Mouse (Mus musculus) urinary bladder, postnatal 0 days (tissue): ENCODE data around the gene Zfp82. TPM values are rescaled to one million over a fixed set of nuclear protein-coding genes. Genes with fewer than 3 reads are reported as not detected.

ENCODE experiments used
- microRNA-seq: library from miRNA; unstranded; fragments of <30 nt; microRNA quantifications from one replicate; pipeline ENCODE4, GENCODE M21; 2016
- polyA plus RNA-seq: library from polyadenylated mRNA; unstranded; fragments of >200 nt; fragmentation: Nextera tagmentation; extraction: Ambion mirVana; gene quantifications from 2 replicates; pipeline ENCODE4 v1.2.1, GENCODE M21; 2015

Zfp82 gene
- polyA plus RNA-seq, result 2.1 and 2.2 TPM in 2 replicates

DNA sequence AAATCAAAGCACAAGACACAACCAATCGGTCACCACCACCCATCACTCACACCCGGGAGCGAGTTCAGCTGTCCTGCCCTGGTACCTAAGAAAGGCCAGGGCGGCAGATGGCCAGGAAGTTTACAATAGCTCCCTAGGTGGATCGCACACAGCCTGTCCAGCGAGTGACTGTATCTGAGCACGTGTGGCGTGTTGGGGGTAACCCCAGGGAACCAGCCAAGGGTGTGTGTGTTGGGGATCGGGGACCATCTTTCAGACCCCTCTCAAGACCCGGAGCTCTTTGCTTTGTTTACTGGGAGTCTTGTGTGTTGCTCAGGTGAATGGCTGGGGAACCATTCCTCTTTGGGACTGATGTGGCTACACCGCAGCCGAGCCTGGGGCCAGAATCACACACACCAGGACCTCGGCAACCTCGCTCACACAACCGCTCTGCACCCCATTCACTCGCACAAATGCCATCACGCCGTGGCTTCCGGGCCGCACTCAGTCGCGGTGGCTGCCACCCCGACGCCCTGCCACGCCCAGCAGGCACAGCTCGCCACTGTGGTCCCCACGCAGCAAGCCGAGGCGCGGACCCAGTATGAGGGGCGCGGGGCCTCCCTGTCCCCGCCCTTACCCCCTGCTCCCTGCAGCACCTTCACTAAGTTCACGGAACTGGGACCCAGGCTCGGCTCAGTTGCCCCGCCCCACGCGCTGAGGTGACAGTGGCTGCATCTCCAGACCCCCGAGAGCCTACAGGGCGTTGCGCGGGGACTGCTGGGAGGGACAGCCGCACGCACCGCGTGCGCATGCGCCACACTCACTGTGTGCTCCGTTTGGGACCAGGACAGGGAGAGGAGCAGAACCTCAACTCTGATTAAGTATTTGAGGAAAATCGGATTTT, at the start of gene Zfp82:
Zfp82 (minus strand) TSS at position 755 of the 883 bp plus-strand sequence.

DNA sequence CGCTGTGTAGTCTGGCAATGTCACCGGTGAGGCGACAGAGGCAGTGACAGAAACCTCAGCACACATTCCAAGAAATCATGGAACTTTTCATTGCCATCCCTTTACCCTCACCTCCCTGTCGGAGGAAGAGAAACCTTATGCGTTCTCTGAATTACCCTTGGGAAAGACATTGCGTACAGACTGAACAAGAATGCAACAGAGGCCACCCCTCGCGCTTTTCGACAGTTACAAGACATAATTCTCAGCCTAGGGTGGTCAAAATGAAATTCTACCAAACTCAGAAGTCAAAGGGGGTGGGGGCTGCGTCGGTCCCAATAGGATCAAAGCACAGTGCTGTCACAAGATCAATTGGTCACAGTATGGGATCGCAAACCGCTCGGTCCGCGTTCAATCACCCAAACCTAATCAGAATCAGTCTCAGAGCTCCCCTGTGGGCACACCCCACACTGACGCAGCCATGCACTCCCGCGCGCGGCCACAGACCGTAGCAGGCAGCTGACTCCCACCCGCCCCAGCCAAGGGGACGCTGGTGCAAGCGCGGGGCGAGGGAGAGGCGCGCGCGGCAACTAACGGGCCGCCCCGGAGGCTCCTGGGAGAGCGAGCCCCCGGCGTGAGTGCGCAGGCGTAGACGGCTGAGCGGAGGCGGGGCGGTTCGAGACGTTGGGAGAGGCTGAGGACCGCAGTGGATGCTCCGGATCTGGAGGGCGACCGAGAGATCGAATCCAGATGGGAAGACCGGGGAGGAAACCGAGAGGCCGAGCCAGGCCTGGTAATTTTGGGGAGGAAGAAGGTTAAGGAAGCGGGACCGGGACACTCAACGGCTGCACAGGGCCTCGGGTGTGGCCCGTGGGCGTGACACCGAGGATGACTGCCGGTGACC, 48.8 kb upstream of the Zfp82 start, which contains the start of gene Zfp382:
Zfp382 (plus strand) TSS at position 635 of the 880 bp plus-strand sequence.

DNA sequence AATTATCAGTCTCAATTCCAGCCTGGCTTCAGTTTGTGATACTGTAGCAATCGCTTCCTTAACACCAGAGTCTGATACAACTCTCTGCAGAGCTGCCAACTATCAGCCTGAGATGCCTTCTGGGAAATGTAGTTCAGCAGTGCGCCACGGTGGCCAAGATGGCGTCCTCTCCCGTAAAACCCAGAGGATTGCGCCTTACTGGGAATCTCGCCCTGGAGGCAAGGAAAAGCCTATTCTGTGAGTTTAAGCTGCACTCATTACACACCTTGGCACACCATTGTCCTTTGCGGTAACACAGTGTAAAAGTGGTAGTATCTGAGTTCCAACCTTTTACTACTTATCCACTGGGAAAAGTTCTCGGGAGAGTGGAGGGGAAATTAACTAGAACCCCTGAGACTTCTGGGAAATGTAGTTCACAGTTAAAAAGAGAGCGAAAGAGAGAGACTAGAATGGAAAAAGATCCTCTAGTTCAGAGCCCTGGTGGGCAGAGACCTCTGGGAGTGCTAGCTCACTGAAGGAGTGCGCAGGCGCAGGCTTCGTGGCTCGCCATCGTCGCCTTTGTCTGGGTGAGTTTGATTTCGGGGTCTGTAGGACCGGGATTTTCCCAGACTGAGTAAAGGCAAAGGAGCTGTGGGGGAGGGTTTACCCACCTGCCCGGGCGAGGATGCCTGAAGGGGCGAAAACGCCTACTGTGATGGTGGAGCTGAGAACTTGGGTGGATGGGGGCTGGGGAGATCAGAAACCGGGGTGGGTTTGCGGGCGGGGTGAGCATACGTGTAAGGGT, 22.1 kb upstream of the Zfp82 start, which contains the start of gene Zfp260:
Zfp260 (plus strand) TSS at position 132 of the 784 bp plus-strand sequence.

GRCm38 (mm10) chr7:30090092-30090969, 17.6 kb upstream of the Zfp82 start, which contains the start of the genes Gm26920 and Zfp566:
Gene Gm26920 (minus strand): TSS chr7:30090410.
Gene Zfp566 (minus strand): TSS chr7:30090527.

DNA sequence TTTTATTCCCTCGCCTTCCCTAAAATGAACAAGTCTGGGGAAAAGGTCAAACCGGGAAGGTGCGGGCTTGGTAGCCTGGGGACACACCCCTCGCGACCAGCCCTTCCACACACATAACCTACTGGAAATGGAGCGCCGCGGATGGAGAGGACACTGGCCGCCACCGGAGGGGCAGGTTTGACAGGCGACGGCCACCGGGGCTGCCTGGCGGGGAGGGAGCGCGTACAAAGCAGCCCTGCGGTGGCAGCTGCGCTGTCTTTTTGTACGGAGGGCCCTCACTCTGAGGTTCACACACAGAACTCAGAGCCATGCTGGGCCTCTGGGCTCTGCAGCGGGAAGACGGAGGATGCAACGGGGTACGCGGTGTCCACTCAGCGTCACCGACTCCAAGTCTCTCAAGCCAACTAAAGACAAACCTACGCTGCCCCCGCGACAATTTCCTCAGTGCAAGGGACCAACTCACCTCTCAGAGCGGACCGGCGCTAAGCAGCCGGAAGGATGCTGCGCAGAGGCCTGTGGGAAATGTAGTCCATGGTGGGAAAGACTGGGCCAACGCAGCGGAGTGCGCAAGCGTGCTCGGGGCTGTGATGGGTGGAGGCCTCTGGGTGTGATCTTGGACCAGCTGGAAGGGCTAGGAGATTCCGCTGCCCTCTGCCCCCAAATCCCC, 21.7 kb downstream of the Zfp82 start, which contains the start of gene Zfp14:
Zfp14 (minus strand) TSS at position 499 of the 667 bp plus-strand sequence.

Small RNA genes lying within 50 kb of the gene (microRNA-seq; reads per million reads assigned to microRNA genes)
- gene Gm23368, result not detected

Other genes with a start within 250 kb of the Zfp82 start
- gene Zfp940, start 219.2 kb downstream of the Zfp82 start, polyA plus RNA-seq, result 0.60 and 0.77 TPM in 2 replicates
- 2.5 and 2.8 TPM in 2 replicates for gene Zfp420, start 212.9 kb downstream of the Zfp82 start, polyA plus RNA-seq
- 4.4 TPM in 2 replicates for gene Zfp27, start 166.3 kb downstream of the Zfp82 start, polyA plus RNA-seq
- 2.4 and 2.7 TPM in 2 replicates for gene Zfp383, start 164.7 kb downstream of the Zfp82 start, polyA plus RNA-seq
- 4.2 and 5.4 TPM in 2 replicates for gene Zfp74, start 118.8 kb downstream of the Zfp82 start, polyA plus RNA-seq
- gene Zfp568, start 88.9 kb downstream of the Zfp82 start, polyA plus RNA-seq, result 9.7 and 10.7 TPM in 2 replicates
- 1.2 TPM in 2 replicates for gene Zfp14, start 21.5 kb downstream of the Zfp82 start, polyA plus RNA-seq
- gene Gm26920, start 17.5 kb upstream of the Zfp82 start, polyA plus RNA-seq, result not detected in 2 replicates
- 2.9 and 3.6 TPM in 2 replicates for gene Zfp566, start 17.6 kb upstream of the Zfp82 start, polyA plus RNA-seq
- gene Zfp260, start 21.9 kb upstream of the Zfp82 start, polyA plus RNA-seq, result 44.4 and 53.0 TPM in 2 replicates
- gene Zfp382, start 49.0 kb upstream of the Zfp82 start, polyA plus RNA-seq, result 4.2 and 4.5 TPM in 2 replicates
- gene Zfp146, start 96.8 kb upstream of the Zfp82 start, polyA plus RNA-seq, result 5.7 and 6.8 TPM in 2 replicates
- gene Cox7a1, start 111.2 kb upstream of the Zfp82 start, polyA plus RNA-seq, result 21.7 and 23.2 TPM in 2 replicates
- 152 and 156 TPM in 2 replicates for gene Capns1, start 125.9 kb upstream of the Zfp82 start, polyA plus RNA-seq
- 74.1 and 98.9 TPM in 2 replicates for gene Polr2i, start 159.0 kb upstream of the Zfp82 start, polyA plus RNA-seq
- gene Tbcb, start 159.4 kb upstream of the Zfp82 start, polyA plus RNA-seq, result 151 and 152 TPM in 2 replicates
- gene Ovol3, start 162.8 kb upstream of the Zfp82 start, polyA plus RNA-seq, result not detected in 2 replicates
- 0.35 and 0.42 TPM in 2 replicates for gene Thap8, start 207.2 kb upstream of the Zfp82 start, polyA plus RNA-seq
- gene Wdr62, start 207.5 kb upstream of the Zfp82 start, polyA plus RNA-seq, result 1.8 and 3.0 TPM in 2 replicates
- gene Clip3, start 218.8 kb upstream of the Zfp82 start, polyA plus RNA-seq, result 13.0 and 13.9 TPM in 2 replicates
- 44.3 and 50.6 TPM in 2 replicates for gene Alkbh6, start 235.8 kb upstream of the Zfp82 start, polyA plus RNA-seq
- gene Syne4, start 241.9 kb upstream of the Zfp82 start, polyA plus RNA-seq, result 3.8 and 4.1 TPM in 2 replicates
- not detected in 2 replicates for gene E130208F15Rik, start 248.8 kb upstream of the Zfp82 start, polyA plus RNA-seq